ENCODE assay signal across 7 mouse cellular contexts in genomic region chr10:81383802-81384604, GRCm38 (mm10). TPM values are rescaled to one million over a fixed set of nuclear protein-coding genes. Genes with fewer than 3 reads are reported as not detected.
DNase-seq lines count a peak whose midpoint lies in the region; ATAC-seq lines count a peak whose summit lies in the region.

Dohh (plus strand) TSS chr10:81384428.
Gm48551 (plus strand) TSS chr10:81384466.

- H3K4me2 ChIP-seq in embryonic facial prominence, embryonic 11.5 days (ENCODE audit: low read depth, low read length) = peak within 1 kb of the TSS; percentile 82
- peak within 1 kb of the TSS; percentile 76 for H3K4me2 ChIP-seq in midbrain, embryonic 13.5 days (replicated peaks)

- DNase-seq in adrenal gland, postnatal 14 days = peak; percentile 99
- DNase-seq in embryonic facial prominence, embryonic 11.5 days (ENCODE audit: low spot score) = peak; percentile 98
- DNase-seq in kidney, adult 11 months = peak; percentile 98
- peak; percentile 99 for DNase-seq in limb, embryonic 10.5 days (ENCODE audit: low spot score)
- DNase-seq in spleen, adult 12 weeks (ENCODE audit: low spot score) = peak; percentile 99

- peak; percentile 91 for ATAC-seq in embryonic facial prominence, embryonic 11.5 days (replicated peaks; ENCODE audit: insufficient number of reproducible peaks, low FRiP score, low TSS enrichment, low read depth)
- ATAC-seq in granulocyte monocyte progenitor cell, adult 5-6 weeks (replicated peaks; ENCODE audit: poor library complexity, severe bottlenecking) = peak; percentile 82
- peak; percentile 96 for ATAC-seq in midbrain, embryonic 13.5 days

- H3K4me1 ChIP-seq in embryonic facial prominence, embryonic 11.5 days (ENCODE audit: control insufficient read depth, insufficient read depth, low read length) = no peaks in the 10 kb centered on the region
- H3K4me1 ChIP-seq in limb, embryonic 10.5 days = peaks cover 17% of the 10 kb centered on the region
- H3K4me1 ChIP-seq in midbrain, embryonic 13.5 days (replicated peaks) = peaks cover 19% of the 10 kb centered on the region

- peak within 1 kb of the TSS; percentile 82 for H3K9ac ChIP-seq in embryonic facial prominence, embryonic 11.5 days (replicated peaks; ENCODE audit: low read length)
- peak within 1 kb of the TSS; percentile 87 for H3K9ac ChIP-seq in midbrain, embryonic 13.5 days (replicated peaks)

- peaks cover 7% of the 10 kb centered on the region for H3K36me3 ChIP-seq in embryonic facial prominence, embryonic 11.5 days (replicated peaks; ENCODE audit: control insufficient read depth, insufficient read depth, low read depth, low read length)
- H3K36me3 ChIP-seq in limb, embryonic 10.5 days = peaks cover 34% of the 10 kb centered on the region
- peaks cover 34% of the 10 kb centered on the region for H3K36me3 ChIP-seq in midbrain, embryonic 13.5 days

- peak within 1 kb of the TSS; percentile 44 for H3K27ac ChIP-seq in embryonic facial prominence, embryonic 11.5 days (replicated peaks; ENCODE audit: low read depth, low read length)
- peak within 1 kb of the TSS; percentile 87 for H3K27ac ChIP-seq in limb, embryonic 10.5 days
- peak within 1 kb of the TSS; percentile 85 for H3K27ac ChIP-seq in midbrain, embryonic 13.5 days

- WGBS in embryonic facial prominence, embryonic 11.5 days = 4% methylated on average over 50 of the region's 54 CpGs
- WGBS in limb, embryonic 10.5 days = 9% methylated on average over 54 of the region's 54 CpGs
- WGBS in midbrain, embryonic 13.5 days = 8% methylated on average over 53 of the region's 54 CpGs

- no peaks in the 10 kb centered on the region for H3K9me3 ChIP-seq in embryonic facial prominence, embryonic 11.5 days (replicated peaks; ENCODE audit: control insufficient read depth, low read length)
- H3K9me3 ChIP-seq in limb, embryonic 10.5 days (replicated peaks) = no peaks in the 10 kb centered on the region
- H3K9me3 ChIP-seq in midbrain, embryonic 13.5 days = no peaks in the 10 kb centered on the region

- peak within 1 kb of the TSS; percentile 94 for H3K4me3 ChIP-seq in embryonic facial prominence, embryonic 11.5 days (ENCODE audit: low read depth, low read length)
- peak within 1 kb of the TSS; percentile 89 for H3K4me3 ChIP-seq in limb, embryonic 10.5 days
- H3K4me3 ChIP-seq in midbrain, embryonic 13.5 days (replicated peaks) = peak within 1 kb of the TSS; percentile 96

- H3K27me3 ChIP-seq in embryonic facial prominence, embryonic 11.5 days (ENCODE audit: control insufficient read depth, insufficient read depth, low read length) = no peaks in the 10 kb centered on the region
- H3K27me3 ChIP-seq in limb, embryonic 10.5 days (ENCODE audit: low read depth, poor library complexity, severe bottlenecking) = no peaks in the 10 kb centered on the region
- H3K27me3 ChIP-seq in midbrain, embryonic 13.5 days = no peaks in the 10 kb centered on the region

RNA-seq across cellular contexts. Expression of gene Dohh, which starts in this region (rescaled TPM):
- 52.6 and 55.6 TPM in 2 replicates for total RNA-seq in adrenal gland, postnatal 14 days (2021)
- polyA plus RNA-seq in embryonic facial prominence, embryonic 11.5 days (2014; fragmentation: Nextera tagmentation; extraction: Ambion mirVana) = 45.0 and 52.5 TPM in 2 replicates
- total RNA-seq in granulocyte monocyte progenitor cell, adult 5-6 weeks (2014; fragmentation: Nextera tagmentation) = 12.2 and 34.9 TPM in 2 replicates
- total RNA-seq in granulocyte monocyte progenitor cell, adult 5-6 weeks (2017) = 41.8 and 46.2 TPM in 2 replicates
- polyA plus RNA-seq in limb, embryonic 10.5 days (2016; fragmentation: Nextera tagmentation; extraction: Ambion mirVana) = 101 and 115 TPM in 2 replicates
- polyA plus RNA-seq in midbrain, embryonic 13.5 days (2015; fragmentation: Nextera tagmentation; extraction: Ambion mirVana) = 73.5 TPM in 2 replicates

RNA-seq across cellular contexts. Expression of gene Gm48551, which starts in this region (rescaled TPM):
- 0.48 and 1.6 TPM in 2 replicates for total RNA-seq in adrenal gland, postnatal 14 days (2021)
- 2.5 and 4.1 TPM in 2 replicates for polyA plus RNA-seq in embryonic facial prominence, embryonic 11.5 days (2014; fragmentation: Nextera tagmentation; extraction: Ambion mirVana)
- total RNA-seq in granulocyte monocyte progenitor cell, adult 5-6 weeks (2014; fragmentation: Nextera tagmentation) = 4.0 TPM in 1 of 2 replicates, not detected in the other
- total RNA-seq in granulocyte monocyte progenitor cell, adult 5-6 weeks (2017) = 0.30 TPM in 1 of 2 replicates, not detected in the other
- polyA plus RNA-seq in limb, embryonic 10.5 days (2016; fragmentation: Nextera tagmentation; extraction: Ambion mirVana) = 3.8 and 4.2 TPM in 2 replicates
- 6.9 and 7.2 TPM in 2 replicates for polyA plus RNA-seq in midbrain, embryonic 13.5 days (2015; fragmentation: Nextera tagmentation; extraction: Ambion mirVana)

Comparison
In these comparisons a context has a peak if more than half of its experiments do, and no peak if none do; other contexts are left out.
1. Peak in every context shown above with its lines: DNase-seq, ATAC-seq, H3K4me3 ChIP-seq and H3K27ac ChIP-seq.